Mouse (Mus musculus): ENCODE measurements around the gene Coro1c.

The Coro1c gene

GRCm38 (mm10) chr5:113884750-113885149 is 23.8 kb downstream of the Coro1c start:
- DNase-seq (ENCODE audit: low spot score): peak; percentile 64

GRCm38 (mm10) chr5:113883384-113883771 is 25.2 kb downstream of the Coro1c start:
- no peak for DNase-seq (ENCODE audit: low spot score)

- no peak for DNase-seq (ENCODE audit: low spot score)
Observed at GRCm38 (mm10) chr5:113882566-113883383, 25.8 kb downstream of the Coro1c start.

- no peak for DNase-seq (ENCODE audit: low spot score)
Observed at GRCm38 (mm10) chr5:113881136-113881535, 27.4 kb downstream of the Coro1c start.

GRCm38 (mm10) chr5:113878943-113879617 is 29.5 kb downstream of the Coro1c start:
- no peak for DNase-seq (ENCODE audit: low spot score)

- DNase-seq (ENCODE audit: low spot score): no peak
Observed at GRCm38 (mm10) chr5:113877565-113877964, 31.0 kb downstream of the Coro1c start.

GRCm38 (mm10) chr5:113876176-113876575 is 32.4 kb downstream of the Coro1c start:
- DNase-seq (ENCODE audit: low spot score): no peak

GRCm38 (mm10) chr5:113875625-113876024 is 32.9 kb downstream of the Coro1c start:
- no peak for DNase-seq (ENCODE audit: low spot score)

- DNase-seq (ENCODE audit: low spot score): no peak
Observed at GRCm38 (mm10) chr5:113874063-113875024, 34.2 kb downstream of the Coro1c start.

- DNase-seq (ENCODE audit: low spot score): peak; percentile 80
Observed at GRCm38 (mm10) chr5:113872936-113873912, 35.3 kb downstream of the Coro1c start.

- no peak for DNase-seq (ENCODE audit: low spot score)
Observed at GRCm38 (mm10) chr5:113871903-113872548, 36.5 kb downstream of the Coro1c start.

GRCm38 (mm10) chr5:113870393-113871040 is 38.0 kb downstream of the Coro1c start:
- DNase-seq (ENCODE audit: low spot score): no peak

GRCm38 (mm10) chr5:113869132-113869531 is 39.4 kb downstream of the Coro1c start:
- DNase-seq (ENCODE audit: low spot score): no peak

GRCm38 (mm10) chr5:113864992-113865391 is 43.6 kb downstream of the Coro1c start:
- DNase-seq (ENCODE audit: low spot score): no peak

- no peak for DNase-seq (ENCODE audit: low spot score)
Observed at GRCm38 (mm10) chr5:113863994-113864393, 44.6 kb downstream of the Coro1c start.

GRCm38 (mm10) chr5:113862418-113862817 is 46.1 kb downstream of the Coro1c start:
- no peak for DNase-seq (ENCODE audit: low spot score)

GRCm38 (mm10) chr5:113861294-113861693 is 47.3 kb downstream of the Coro1c start:
- no peak for DNase-seq (ENCODE audit: low spot score)

GRCm38 (mm10) chr5:113858971-113859370 is 49.6 kb downstream of the Coro1c start:
- no peak for DNase-seq (ENCODE audit: low spot score)

GRCm38 (mm10) chr5:113858550-113858949 is 50.0 kb downstream of the Coro1c start:
- DNase-seq (ENCODE audit: low spot score): no peak

GRCm38 (mm10) chr5:113857631-113858030 is 50.9 kb downstream of the Coro1c start:
- no peak for DNase-seq (ENCODE audit: low spot score)

Measured in yolk sac, embryonic 10.5 days (tissue).